Comparison of ENCODE assay signal across 9 mouse cellular contexts in the genomic region with DNA sequence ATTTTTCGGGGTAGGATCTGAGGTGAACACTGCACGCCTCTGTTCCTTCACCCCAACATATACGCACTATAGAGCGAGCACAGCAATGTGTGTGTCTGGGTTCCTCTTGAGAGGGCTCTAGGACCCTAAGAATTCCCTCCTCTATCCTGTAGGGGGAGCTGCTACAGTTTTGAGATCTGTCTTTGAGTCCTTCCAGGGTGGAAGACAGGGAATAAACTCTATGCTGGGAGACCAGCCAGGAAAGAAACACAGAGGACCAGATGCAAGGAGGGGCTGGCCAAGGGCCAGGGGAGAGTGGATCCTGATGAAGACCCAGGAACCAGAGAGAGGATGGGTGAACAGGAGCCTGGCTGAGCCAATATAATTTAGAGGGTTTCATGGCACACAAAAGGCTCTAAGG. TPM values are rescaled to one million over a fixed set of nuclear protein-coding genes. Genes with fewer than 3 reads are reported as not detected.
A peak's percentile ranks its signal among the peaks of the same experiment; 100 is the strongest.
DNase-seq lines count a peak whose midpoint lies in the region; ATAC-seq and TF ChIP-seq lines count a peak whose summit lies in the region.
"Had no signal": no experiment of that assay in that cellular context is flagged by ENCODE, and none has a peak within 500 bp of the region (broad histone marks: within the 10 kb centered on the region; RNA-seq: fewer than 3 reads in every experiment).

No protein-coding gene starts in this region.

- DNase-seq in heart, postnatal 36 days = no peak
- DNase-seq in retina, postnatal 1 day = peak; percentile 40
- no peak for DNase-seq in retina, embryonic 14.5 days (ENCODE audit: low spot score)
- peak; percentile 47 for DNase-seq in kidney, adult 2 months
- no peak for DNase-seq in stomach, postnatal 0 days (ENCODE audit: low spot score)
- DNase-seq in layer of hippocampus, adult 8-10 months (ENCODE audit: low spot score in 2 of 2) = no peak
- DNase-seq in right cerebral cortex, postnatal 25 days = no peak

- H3K4me2 ChIP-seq in heart, embryonic 15.5 days = no peak overlapping the region
- H3K4me2 ChIP-seq in stomach, postnatal 0 days (replicated peaks; ENCODE audit: low read depth) = no peak overlapping the region
- H3K4me2 ChIP-seq: midbrain, embryonic 12.5 days had no signal

- 81% methylated on average over 4 of the region's 4 CpGs for WGBS in heart, embryonic 15.5 days
- WGBS in kidney, adult 2 months = 88% methylated on average over 4 of the region's 4 CpGs
- WGBS in stomach, postnatal 0 days = 84% methylated on average over 4 of the region's 4 CpGs

- peaks cover 4% of the 10 kb centered on the region for H3K4me1 ChIP-seq in heart, embryonic 15.5 days (replicated peaks)
- no peaks in the 10 kb centered on the region for H3K4me1 ChIP-seq in kidney, adult 2 months (ENCODE audit: control insufficient read depth, insufficient read depth, low read length)
- H3K4me1 ChIP-seq in stomach, postnatal 0 days (replicated peaks; ENCODE audit: control insufficient read depth, insufficient read depth) = no peaks in the 10 kb centered on the region
- H3K4me1 ChIP-seq: midbrain, embryonic 12.5 days had no signal

- TF ChIP-seq EP300 in stomach, postnatal 0 days (optimal IDR thresholded peaks at IDR 0.05) = no peak

- intact Hi-C loops in heart, postnatal 36 days (cut with DNase I) = loop anchor here (5.0 kb wide), 1 partner anchor 131 kb away; no protein-coding TSS in a partner anchor

- no peaks in the 10 kb centered on the region for H3K36me3 ChIP-seq in heart, embryonic 15.5 days
- no peaks in the 10 kb centered on the region for H3K36me3 ChIP-seq in kidney, adult 2 months (ENCODE audit: control insufficient read depth, insufficient read depth, low read length)
- no peaks in the 10 kb centered on the region for H3K36me3 ChIP-seq in stomach, postnatal 0 days (ENCODE audit: control insufficient read depth, insufficient read depth, low read length)
- H3K36me3 ChIP-seq: midbrain, embryonic 12.5 days had no signal

- no peaks in the 10 kb centered on the region for H3K9me3 ChIP-seq in heart, embryonic 15.5 days (replicated peaks)
- no peaks in the 10 kb centered on the region for H3K9me3 ChIP-seq in stomach, postnatal 0 days (ENCODE audit: control insufficient read depth, low read length)
- H3K9me3 ChIP-seq: midbrain, embryonic 12.5 days had no signal

- no peaks in the 10 kb centered on the region for H3K27me3 ChIP-seq in heart, embryonic 15.5 days
- no peaks in the 10 kb centered on the region for H3K27me3 ChIP-seq in kidney, adult 2 months (replicated peaks; ENCODE audit: control insufficient read depth, insufficient read depth, low read length)
- no peaks in the 10 kb centered on the region for H3K27me3 ChIP-seq in stomach, postnatal 0 days (ENCODE audit: control insufficient read depth, insufficient read depth, low read length)

- TF ChIP-seq POLR2A in kidney, adult 2 months (IDR thresholded peaks at IDR 0.05; ENCODE audit: low read depth, low read length) = no peak

- H3K4me3 ChIP-seq in heart, embryonic 15.5 days = no peak overlapping the region
- no peak overlapping the region for H3K4me3 ChIP-seq in kidney, adult 2 months (ENCODE audit: insufficient read depth, low read depth, low read length)
- H3K4me3 ChIP-seq in stomach, postnatal 0 days (ENCODE audit: low read depth, low read length) = no peak overlapping the region
- H3K4me3 ChIP-seq: midbrain, embryonic 12.5 days had no signal

- ATAC-seq in heart, embryonic 15.5 days (replicated peaks; ENCODE audit: insufficient number of reproducible peaks, insufficient read depth, low FRiP score, low read depth) = 0 out of 2 replicates have a peak, but pooled peaks have one; percentile 27
- no peak; the same call in 1 of the 2 replicates for ATAC-seq in stomach, postnatal 0 days (ENCODE audit: low FRiP score, low TSS enrichment)

- TF ChIP-seq CTCF in kidney, adult 2 months (conservative IDR thresholded peaks at IDR 0.05; ENCODE audit: insufficient read depth, insufficient read length, low read depth, low read length) = no peak; the same call in 1 of the 2 replicates
- peak; percentile 73 for TF ChIP-seq CTCF in stomach, postnatal 0 days (IDR thresholded peaks at IDR 0.05; ENCODE audit: low read depth)

- no peak overlapping the region for H3K9ac ChIP-seq in heart, embryonic 15.5 days
- no peak overlapping the region for H3K9ac ChIP-seq in stomach, postnatal 0 days (ENCODE audit: low read length)
- H3K9ac ChIP-seq: midbrain, embryonic 12.5 days had no signal

- no peak overlapping the region for H3K27ac ChIP-seq in heart, embryonic 15.5 days
- no peak overlapping the region for H3K27ac ChIP-seq in kidney, adult 2 months (ENCODE audit: insufficient read depth, low read depth, low read length)
- no peak overlapping the region for H3K27ac ChIP-seq in stomach, postnatal 0 days (replicated peaks)
- H3K27ac ChIP-seq: midbrain, embryonic 12.5 days had no signal

RNA-seq across cellular contexts. Expression of a gene that starts 40.5 kb away (rescaled TPM):
- polyA plus RNA-seq in heart, embryonic 15.5 days (2015; fragmentation: Nextera tagmentation; extraction: Ambion mirVana) = not detected in 2 replicates
- total RNA-seq in heart, postnatal 36 days (2021) = not detected
- 424 and 448 TPM in 2 replicates for polyA plus RNA-seq in kidney, adult 2 months (2012; rRNA removed)
- not detected in 2 replicates for polyA plus RNA-seq in stomach, postnatal 0 days (2015; fragmentation: Nextera tagmentation; extraction: Ambion mirVana)
- total RNA-seq in layer of hippocampus, adult 8-10 months (2022) = under 1 TPM in 2 of 4 experiments, not detected in 2; 0.23 to 0.33 TPM
- polyA plus RNA-seq: midbrain, embryonic 12.5 days had no signal

Comparison
In these comparisons a context has a peak if more than half of its experiments do, and no peak if none do; other contexts are left out.
1. DNase-seq: peak in retina, postnatal 1 day (single experiment) and kidney, adult 2 months (single experiment); none in heart, postnatal 36 days (0 of 2), retina, embryonic 14.5 days (single experiment), stomach, postnatal 0 days (single experiment), layer of hippocampus, adult 8-10 months (0 of 2) and right cerebral cortex, postnatal 25 days (single experiment).
2. RNA of a gene that starts 40.5 kb away (polyA plus RNA-seq): 424 to 448 TPM in kidney, adult 2 months; not detected in stomach, postnatal 0 days and not detected in heart, embryonic 15.5 days; every median in the first group is over 100 times any median in the second.